Comparison of ENCODE assay signal across 9 mouse cellular contexts in genomic region chr19:6163872-6164547, GRCm38 (mm10). TPM values are rescaled to one million over a fixed set of nuclear protein-coding genes. Genes with fewer than 3 reads are reported as not detected.
DNase-seq lines count a peak whose midpoint lies in the region; ATAC-seq and TF ChIP-seq lines count a peak whose summit lies in the region.
"Had no signal": no experiment of that assay in that cellular context is flagged by ENCODE, and none has a peak within 500 bp of the region (broad histone marks: within the 10 kb centered on the region; RNA-seq: fewer than 3 reads in every experiment).

No protein-coding gene starts in this region.

- 0 out of 2 replicates have a peak overlapping the region, but pooled peaks have one; percentile 27 for H3K4me2 ChIP-seq in stomach, embryonic 16.5 days (ENCODE audit: low read depth, low read length)
- H3K4me2 ChIP-seq: embryonic facial prominence, embryonic 13.5 days had no signal

- H3K9ac ChIP-seq in stomach, embryonic 16.5 days (ENCODE audit: low read length), result no peak overlapping the region
- H3K9ac ChIP-seq: embryonic facial prominence, embryonic 13.5 days had no signal

- H3K4me3 ChIP-seq in spleen, adult 2 months (ENCODE audit: extremely low read depth, insufficient read depth, insufficient read length), result peak overlapping the region; percentile 49
- H3K4me3 ChIP-seq in stomach, embryonic 16.5 days (replicated peaks; ENCODE audit: low read length), result no peak overlapping the region
- H3K4me3 ChIP-seq: embryonic facial prominence, embryonic 13.5 days had no signal

- H3K27me3 ChIP-seq in spleen, adult 2 months (ENCODE audit: control insufficient read depth, insufficient read depth, low read length), result no peaks in the 10 kb centered on the region
- no peaks in the 10 kb centered on the region for H3K27me3 ChIP-seq in stomach, embryonic 16.5 days (ENCODE audit: control insufficient read depth, insufficient read depth, low read length)
- H3K27me3 ChIP-seq: embryonic facial prominence, embryonic 13.5 days had no signal

- H3K9me3 ChIP-seq in stomach, embryonic 16.5 days (replicated peaks; ENCODE audit: control insufficient read depth, low read length), result no peaks in the 10 kb centered on the region
- H3K9me3 ChIP-seq: embryonic facial prominence, embryonic 13.5 days had no signal

- TF ChIP-seq CTCF in spleen, adult 2 months (IDR thresholded peaks at IDR 0.05; ENCODE audit: extremely low read depth, insufficient read depth, insufficient read length, insufficient replicate concordance), result no peak

- no peaks in the 10 kb centered on the region for H3K4me1 ChIP-seq in spleen, adult 2 months (ENCODE audit: control insufficient read depth, insufficient read depth, insufficient read length)
- peaks cover 5% of the 10 kb centered on the region; the same call in 1 of the 2 replicates for H3K4me1 ChIP-seq in stomach, embryonic 16.5 days (ENCODE audit: control insufficient read depth, insufficient read depth, low read length)
- H3K4me1 ChIP-seq: embryonic facial prominence, embryonic 13.5 days had no signal

- H3K36me3 ChIP-seq in spleen, adult 2 months (ENCODE audit: control insufficient read depth, insufficient read depth, low read length), result no peaks in the 10 kb centered on the region
- no peaks in the 10 kb centered on the region for H3K36me3 ChIP-seq in stomach, embryonic 16.5 days (ENCODE audit: control insufficient read depth, insufficient read depth, low read length)
- H3K36me3 ChIP-seq: embryonic facial prominence, embryonic 13.5 days had no signal

- 59% methylated on average over 10 of the region's 10 CpGs for WGBS in spleen, adult 2 months
- 51% methylated on average over 10 of the region's 10 CpGs for WGBS in stomach, embryonic 16.5 days

- DNase-seq in spleen, adult 2 months (ENCODE audit: low read depth in 1 of 2, low spot score in 2 of 2), result peak in 1 of 2 experiments; percentile 4
- DNase-seq in spleen, postnatal 10 days (ENCODE audit: low spot score in 2 of 2), result no peak
- peak; percentile 34 for DNase-seq in kidney, postnatal 14 days
- no peak for DNase-seq in left cerebral cortex, adult 9 months (ENCODE audit: low spot score in 2 of 2)
- DNase-seq in layer of hippocampus, postnatal 36 days, result no peak

- no peak for TF ChIP-seq POLR2A in spleen, adult 2 months (IDR thresholded peaks at IDR 0.05; ENCODE audit: low read depth, low read length)

- peak overlapping the region; percentile 48; the same call in 1 of the 2 replicates for H3K27ac ChIP-seq in spleen, adult 2 months (ENCODE audit: insufficient read depth, low read length)
- no peak overlapping the region for H3K27ac ChIP-seq in stomach, embryonic 16.5 days (ENCODE audit: low read length)
- H3K27ac ChIP-seq: embryonic facial prominence, embryonic 13.5 days had no signal

- ATAC-seq in granulocyte monocyte progenitor cell, adult 5-6 weeks (replicated peaks; ENCODE audit: poor library complexity, severe bottlenecking), result peak; percentile 50
- ATAC-seq in stomach, embryonic 16.5 days (ENCODE audit: insufficient read depth, low FRiP score), result peak; percentile 29; the same call in 1 of the 2 replicates

RNA-seq across cellular contexts. Expression of gene Majin, which starts 20.2 kb away (rescaled TPM):
- 0.15 and 0.30 TPM in 2 replicates for polyA plus RNA-seq in spleen, adult 2 months (2012; rRNA removed)
- total RNA-seq in granulocyte monocyte progenitor cell, adult 5-6 weeks (2014; fragmentation: Nextera tagmentation), result not detected in 2 replicates
- total RNA-seq in granulocyte monocyte progenitor cell, adult 5-6 weeks (2017), result not detected in 2 replicates
- polyA plus RNA-seq in stomach, embryonic 16.5 days (2015; fragmentation: Nextera tagmentation; extraction: Ambion mirVana), result not detected in 2 replicates
- total RNA-seq in layer of hippocampus, postnatal 36 days (2021), result not detected
- polyA plus RNA-seq: embryonic facial prominence, embryonic 13.5 days; stomach, embryonic 14.5 days had no signal

RNA-seq across cellular contexts. Expression of gene Arl2, which starts 22.7 kb away (rescaled TPM):
- polyA plus RNA-seq in spleen, adult 2 months (2012; rRNA removed), result 51.8 and 64.8 TPM in 2 replicates
- 22.6 and 37.1 TPM in 2 replicates for total RNA-seq in granulocyte monocyte progenitor cell, adult 5-6 weeks (2014; fragmentation: Nextera tagmentation)
- total RNA-seq in granulocyte monocyte progenitor cell, adult 5-6 weeks (2017), result 27.1 and 30.7 TPM in 2 replicates
- polyA plus RNA-seq in stomach, embryonic 16.5 days (2015; fragmentation: Nextera tagmentation; extraction: Ambion mirVana), result 96.8 and 106 TPM in 2 replicates
- 10 to 100 TPM; 69.1 to 73.2 TPM for total RNA-seq in layer of hippocampus, postnatal 36 days (2021)

RNA-seq across cellular contexts. Expression of gene Batf2, which starts 23.2 kb away (rescaled TPM):
- 8.0 and 10.8 TPM in 2 replicates for polyA plus RNA-seq in spleen, adult 2 months (2012; rRNA removed)
- total RNA-seq in granulocyte monocyte progenitor cell, adult 5-6 weeks (2014; fragmentation: Nextera tagmentation), result 5.1 TPM in 1 of 2 replicates, not detected in the other
- total RNA-seq in granulocyte monocyte progenitor cell, adult 5-6 weeks (2017), result 0.77 and 2.3 TPM in 2 replicates
- polyA plus RNA-seq in stomach, embryonic 16.5 days (2015; fragmentation: Nextera tagmentation; extraction: Ambion mirVana), result 0.25 and 0.44 TPM in 2 replicates
- under 1 TPM; 0.28 to 0.60 TPM for total RNA-seq in layer of hippocampus, postnatal 36 days (2021)
- polyA plus RNA-seq: embryonic facial prominence, embryonic 13.5 days had no signal

RNA-seq across cellular contexts. Expression of gene Snx15, which starts 35.9 kb away (rescaled TPM):
- 42.7 and 50.9 TPM in 2 replicates for polyA plus RNA-seq in spleen, adult 2 months (2012; rRNA removed)
- total RNA-seq in granulocyte monocyte progenitor cell, adult 5-6 weeks (2014; fragmentation: Nextera tagmentation), result 31.2 and 31.3 TPM in 2 replicates
- 9.7 and 11.2 TPM in 2 replicates for total RNA-seq in granulocyte monocyte progenitor cell, adult 5-6 weeks (2017)
- polyA plus RNA-seq in stomach, embryonic 16.5 days (2015; fragmentation: Nextera tagmentation; extraction: Ambion mirVana), result 30.9 and 31.9 TPM in 2 replicates
- total RNA-seq in layer of hippocampus, postnatal 36 days (2021), result 10 to 100 TPM; 40.2 to 42.5 TPM

RNA-seq across cellular contexts. Expression of gene Sac3d1, which starts 45.6 kb away (rescaled TPM):
- 30.4 and 46.7 TPM in 2 replicates for polyA plus RNA-seq in spleen, adult 2 months (2012; rRNA removed)
- 8.5 and 10.2 TPM in 2 replicates for total RNA-seq in granulocyte monocyte progenitor cell, adult 5-6 weeks (2014; fragmentation: Nextera tagmentation)
- total RNA-seq in granulocyte monocyte progenitor cell, adult 5-6 weeks (2017), result 5.9 and 7.2 TPM in 2 replicates
- polyA plus RNA-seq in stomach, embryonic 16.5 days (2015; fragmentation: Nextera tagmentation; extraction: Ambion mirVana), result 23.8 and 25.2 TPM in 2 replicates
- 10 to 100 TPM; 14.7 to 14.9 TPM for total RNA-seq in layer of hippocampus, postnatal 36 days (2021)
